Mouse (Mus musculus) hindbrain, embryonic 14.5 days (tissue): ENCODE data around the gene Olfr600. TPM values are rescaled to one million over a fixed set of nuclear protein-coding genes. Genes with fewer than 3 reads are reported as not detected.

Source experiments
- polyA plus RNA-seq: library from polyadenylated mRNA; unstranded; fragments of >200 nt; fragmentation: Nextera tagmentation; extraction: Ambion mirVana; gene quantifications from 2 replicates; pipeline ENCODE4 v1.2.1, GENCODE M21; 2014

The Olfr600 gene
- polyA plus RNA-seq, 1 experiment from 2014 or later = not detected

Other genes with a start within 250 kb of the Olfr600 start
- gene Olfr586, start 224.0 kb downstream of the Olfr600 start, polyA plus RNA-seq = not detected in 2 replicates
- not detected in 2 replicates for gene Olfr588-ps1, start 208.8 kb downstream of the Olfr600 start, polyA plus RNA-seq
- gene Olfr589, start 193.3 kb downstream of the Olfr600 start, polyA plus RNA-seq = not detected in 2 replicates
- gene Olfr591, start 171.3 kb downstream of the Olfr600 start, polyA plus RNA-seq = not detected in 2 replicates
- not detected in 2 replicates for gene Olfr592, start 164.9 kb downstream of the Olfr600 start, polyA plus RNA-seq
- not detected in 2 replicates for gene Olfr593, start 137.8 kb downstream of the Olfr600 start, polyA plus RNA-seq
- 0.07 TPM in 1 of 2 replicates, not detected in the other for gene Olfr594, start 132.7 kb downstream of the Olfr600 start, polyA plus RNA-seq
- gene Usp17ld, start 97.2 kb downstream of the Olfr600 start, polyA plus RNA-seq = not detected in 2 replicates
- gene Olfr596, start 44.0 kb downstream of the Olfr600 start, polyA plus RNA-seq = not detected in 2 replicates
- not detected in 2 replicates for gene Olfr597, start 33.4 kb downstream of the Olfr600 start, polyA plus RNA-seq
- gene Olfr598, start 26.1 kb downstream of the Olfr600 start, polyA plus RNA-seq = not detected in 2 replicates
- gene Olfr599, start 13.8 kb downstream of the Olfr600 start, polyA plus RNA-seq = not detected in 2 replicates
- gene Olfr601, start 13.0 kb upstream of the Olfr600 start, polyA plus RNA-seq = not detected in 2 replicates
- gene Olfr603, start 36.5 kb upstream of the Olfr600 start, polyA plus RNA-seq = not detected in 2 replicates
- gene Usp17lc, start 65.4 kb upstream of the Olfr600 start, polyA plus RNA-seq = not detected in 2 replicates
- gene Olfr605, start 95.8 kb upstream of the Olfr600 start, polyA plus RNA-seq = not detected in 2 replicates
- gene Olfr606, start 99.4 kb upstream of the Olfr600 start, polyA plus RNA-seq = not detected in 2 replicates
- gene Olfr607, start 114.5 kb upstream of the Olfr600 start, polyA plus RNA-seq = not detected in 2 replicates
- gene Olfr608, start 120.2 kb upstream of the Olfr600 start, polyA plus RNA-seq = not detected in 2 replicates
- gene Olfr609, start 148.4 kb upstream of the Olfr600 start, polyA plus RNA-seq = not detected in 2 replicates
- not detected in 2 replicates for gene Olfr610, start 162.5 kb upstream of the Olfr600 start, polyA plus RNA-seq
- not detected in 2 replicates for gene Olfr611, start 171.2 kb upstream of the Olfr600 start, polyA plus RNA-seq
- gene Olfr612, start 193.0 kb upstream of the Olfr600 start, polyA plus RNA-seq = not detected in 2 replicates
- gene Olfr613, start 198.4 kb upstream of the Olfr600 start, polyA plus RNA-seq = not detected in 2 replicates
- not detected in 2 replicates for gene Olfr615, start 206.4 kb upstream of the Olfr600 start, polyA plus RNA-seq
- not detected in 2 replicates for gene Olfr616, start 219.5 kb upstream of the Olfr600 start, polyA plus RNA-seq
- gene Olfr617, start 223.4 kb upstream of the Olfr600 start, polyA plus RNA-seq = not detected in 2 replicates
- 0.21 TPM in 1 of 2 replicates, not detected in the other for gene Olfr618, start 240.4 kb upstream of the Olfr600 start, polyA plus RNA-seq